Mouse (Mus musculus): ENCODE data around the gene Phldb2.

Phldb2 gene

GRCm38 (mm10) chr16:45953394-45953793, at the start of gene Phldb2:
Gene Phldb2 (minus strand): TSS chr16:45953598.
- peak; percentile 40 for DNase-seq

GRCm38 (mm10) chr16:46001550-46002166, 48.3 kb upstream of the Phldb2 start:
- no peak for DNase-seq

GRCm38 (mm10) chr16:46000976-46001375, 47.6 kb upstream of the Phldb2 start:
- no peak for DNase-seq

DNA sequence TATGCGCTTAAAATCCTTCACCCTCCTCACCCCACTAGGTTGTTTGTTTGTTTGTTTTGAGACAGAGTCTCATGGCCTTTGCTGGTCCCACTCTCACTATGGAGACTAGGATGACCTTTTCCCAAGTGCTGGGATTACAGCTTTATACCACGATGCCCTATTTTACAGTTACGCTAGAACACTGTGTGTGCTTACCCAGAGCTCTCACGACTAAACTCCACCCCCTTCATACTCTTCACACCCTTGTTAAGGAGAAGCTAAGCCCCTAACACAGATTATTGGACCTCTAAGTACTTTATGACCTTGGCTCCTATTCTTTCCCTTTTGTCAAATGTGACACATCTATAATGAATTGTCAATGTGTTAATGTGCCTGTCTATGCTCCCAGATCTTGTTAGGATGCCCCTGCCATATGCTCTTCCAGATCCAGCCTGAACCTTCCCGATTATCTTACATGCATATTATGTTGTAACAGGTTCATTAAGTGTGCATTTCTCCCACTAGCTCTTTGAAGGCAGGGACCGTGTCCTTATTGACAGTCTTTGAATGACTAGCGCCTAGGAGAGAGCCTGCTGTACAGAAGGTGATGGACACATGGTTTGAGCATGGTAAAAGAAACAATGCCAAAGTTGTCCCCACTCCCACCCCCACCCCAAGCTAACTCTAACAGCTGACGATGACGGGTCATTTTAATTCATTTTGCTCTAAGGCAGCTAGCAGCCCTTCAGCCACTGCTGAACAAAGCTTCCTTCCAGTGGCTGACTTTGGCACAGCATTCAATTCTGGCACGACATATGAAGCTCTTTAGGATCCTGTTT, 46.2 kb upstream of the Phldb2 start:
- DNase-seq, result no peak

- no peak for DNase-seq
Observed at GRCm38 (mm10) chr16:45998231-45998630, 44.8 kb upstream of the Phldb2 start.

DNA sequence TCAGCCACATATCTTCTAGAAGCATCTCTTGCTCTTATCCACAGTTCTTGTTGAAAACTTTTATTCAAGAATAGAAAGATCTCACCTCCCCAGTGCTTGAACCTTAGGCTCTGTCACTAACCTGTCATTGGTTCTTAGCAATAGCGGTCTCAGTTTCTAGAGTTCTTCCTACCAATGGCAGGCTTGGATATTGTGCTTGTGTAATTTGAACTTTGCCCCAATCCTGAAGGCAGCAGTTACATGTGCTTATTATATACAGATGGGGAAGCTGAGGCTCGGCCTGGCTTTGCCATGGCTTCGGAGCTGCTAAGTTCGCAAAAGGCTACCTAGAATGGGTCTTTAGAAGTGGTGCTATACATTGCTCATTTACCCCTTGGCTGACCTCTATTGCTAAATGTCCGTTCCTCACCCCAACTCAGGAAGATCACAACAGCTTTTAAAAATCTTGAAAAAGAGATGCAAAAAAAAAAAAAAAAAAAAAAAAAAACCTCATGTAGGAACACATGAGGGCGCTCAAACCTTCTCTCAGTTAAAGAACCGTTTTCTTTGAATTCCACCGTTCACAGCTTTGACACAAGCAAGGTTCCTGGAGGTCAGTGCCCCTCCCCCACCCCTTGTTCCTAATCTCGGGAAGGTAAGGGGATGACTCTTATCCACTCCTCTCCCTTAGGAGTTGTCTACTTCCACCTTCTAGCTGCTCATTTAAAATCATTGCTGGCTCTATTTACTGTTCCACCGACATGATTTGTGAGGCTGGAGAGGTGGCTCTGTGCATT, 37.7 kb upstream of the Phldb2 start:
- no peak for DNase-seq

DNA sequence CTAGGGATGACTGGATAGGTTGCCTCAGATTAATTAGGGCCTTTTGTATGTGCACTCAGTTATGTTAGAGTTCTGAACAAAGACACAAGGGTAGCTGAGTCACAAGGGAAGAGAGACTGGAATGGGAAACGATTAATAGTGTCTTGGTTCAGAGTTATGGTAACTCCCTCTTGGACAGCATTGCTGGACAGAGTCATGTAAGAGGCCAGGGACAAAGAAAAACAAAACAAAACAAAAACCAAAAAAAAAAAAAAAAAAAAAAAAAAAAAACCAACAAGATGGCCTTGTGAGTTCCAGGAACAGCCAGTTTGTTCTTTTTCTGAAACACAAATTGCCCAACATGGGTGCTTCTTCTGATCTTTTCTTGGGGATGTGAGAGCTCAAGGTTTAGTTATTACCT, 32.8 kb upstream of the Phldb2 start:
- DNase-seq, result no peak

GRCm38 (mm10) chr16:45984610-45985606, 31.5 kb upstream of the Phldb2 start:
- DNase-seq, result no peak

GRCm38 (mm10) chr16:45976251-45976650, 22.9 kb upstream of the Phldb2 start:
- DNase-seq, result no peak

GRCm38 (mm10) chr16:45973959-45974686, 20.7 kb upstream of the Phldb2 start:
- DNase-seq, result peak; percentile 33

- DNase-seq, result no peak
Observed at GRCm38 (mm10) chr16:45970187-45970586, 16.8 kb upstream of the Phldb2 start.

DNA sequence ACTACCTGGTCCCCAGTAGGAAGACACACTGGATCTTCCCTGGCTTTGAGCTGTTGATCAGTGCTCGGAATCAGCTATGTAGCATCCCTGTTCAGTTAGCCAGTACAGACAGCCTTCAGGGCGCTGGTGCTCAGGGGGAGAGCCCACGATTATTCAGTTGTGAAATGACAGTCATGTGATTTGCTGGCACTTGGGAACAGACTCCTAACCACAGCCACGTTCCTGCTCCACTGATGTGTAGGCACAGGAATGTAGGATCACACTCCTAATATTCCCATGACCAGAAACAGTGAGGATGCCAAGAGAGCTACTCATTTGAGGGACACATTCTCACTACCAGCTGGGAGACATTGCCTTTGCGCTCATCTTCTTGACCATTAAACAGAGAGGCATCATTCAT, 15.3 kb upstream of the Phldb2 start:
- DNase-seq, result no peak

GRCm38 (mm10) chr16:45967471-45967870, 14.1 kb upstream of the Phldb2 start:
- DNase-seq, result peak; percentile 86

DNA sequence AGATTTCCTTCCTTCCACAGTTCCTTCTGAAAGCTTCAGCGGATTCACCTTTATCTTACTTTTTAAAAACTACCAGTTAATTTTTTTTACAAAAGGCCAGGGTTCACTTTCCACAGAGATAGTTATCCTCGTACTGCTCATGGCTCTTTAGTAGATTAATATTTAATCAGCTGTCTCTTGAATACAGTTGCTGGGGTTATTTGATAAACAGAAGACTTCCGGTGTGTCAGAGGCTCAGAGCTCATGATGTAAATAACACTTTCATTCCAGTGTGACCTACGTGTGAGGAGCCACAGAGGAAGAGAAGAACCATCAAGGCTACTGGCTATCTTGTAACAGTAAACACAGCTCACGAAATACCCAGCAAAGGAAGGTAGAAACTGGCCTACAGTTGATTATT, 13.2 kb upstream of the Phldb2 start:
- no peak for DNase-seq

DNA sequence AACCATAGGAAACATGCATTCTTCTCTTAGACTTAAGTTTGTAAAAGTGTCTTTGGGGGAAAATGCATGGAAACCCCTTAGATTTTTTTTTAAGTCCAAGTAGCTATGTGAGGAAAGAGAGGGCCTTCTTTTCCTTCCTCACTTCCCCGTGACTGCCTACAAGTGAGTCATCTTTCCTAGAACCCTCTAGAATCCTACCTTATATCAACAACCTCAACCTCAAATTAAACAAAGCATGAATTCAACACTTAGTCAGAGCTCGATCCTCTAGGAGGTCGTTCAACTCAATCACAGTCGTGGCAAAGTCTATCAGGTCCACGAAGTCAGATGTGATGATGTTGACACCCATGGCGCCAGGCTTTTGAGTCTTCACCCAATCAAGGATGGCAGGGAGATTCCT, 11.4 kb upstream of the Phldb2 start:
- no peak for DNase-seq

- no peak for DNase-seq
Observed at GRCm38 (mm10) chr16:45963837-45964236, 10.4 kb upstream of the Phldb2 start.

GRCm38 (mm10) chr16:45963088-45963487, 9.7 kb upstream of the Phldb2 start:
- DNase-seq, result no peak

DNA sequence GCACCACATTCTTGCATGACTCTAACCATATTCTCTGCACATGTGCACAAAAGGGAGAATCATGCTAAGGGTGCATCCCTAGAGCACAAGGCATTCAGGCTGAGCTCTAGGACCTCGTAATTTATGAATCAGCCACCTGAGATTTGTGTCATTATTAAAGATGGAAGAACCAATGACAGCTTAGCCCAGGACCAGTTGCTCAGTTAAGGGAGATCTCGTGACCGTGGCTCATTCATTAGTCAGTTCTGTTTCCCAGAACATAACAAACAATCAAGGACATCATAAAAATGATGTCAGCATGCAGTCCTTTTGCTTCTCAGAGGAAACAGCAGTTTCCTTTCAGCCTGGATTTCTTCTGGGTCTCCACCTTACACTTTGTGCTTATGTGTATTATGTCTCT, 7.6 kb upstream of the Phldb2 start:
- no peak for DNase-seq

GRCm38 (mm10) chr16:45956390-45956950, 3.1 kb upstream of the Phldb2 start:
- DNase-seq, result no peak

GRCm38 (mm10) chr16:45952501-45952900, 897 bp downstream of the Phldb2 start:
- DNase-seq, result peak; percentile 62

DNA sequence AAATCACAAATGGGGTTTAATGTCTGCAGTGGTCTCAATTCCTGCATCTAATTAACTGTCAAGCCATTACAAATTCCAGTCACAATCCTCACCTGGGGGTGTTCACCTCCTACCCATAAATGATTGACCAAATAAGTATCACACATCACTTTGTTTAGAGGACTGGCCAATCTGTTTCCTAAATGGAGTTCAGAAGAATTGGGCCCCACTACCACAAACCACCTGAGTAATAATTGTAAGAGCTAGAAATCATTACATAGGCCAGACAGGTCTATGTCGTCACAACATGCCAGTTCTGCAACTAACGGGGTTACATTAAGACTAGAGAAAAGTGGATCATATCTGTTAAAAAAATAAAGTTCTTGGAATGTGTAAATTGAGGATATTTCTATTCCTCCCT, 1.4 kb downstream of the Phldb2 start:
- DNase-seq, result no peak
